Mouse (Mus musculus) spleen, postnatal 10 days (tissue): ENCODE results near the gene Lmo1.
"Not testable (repeated sequence)": the region's sequence is repeated elsewhere in the genome, so short reads cannot be mapped to it uniquely, and the experiment has no call there.

Source experiments
- DNase-seq, 2 experiments: peaks; one replicate each; pipeline ENCODE4 v3.0.0; 2021 to 2022; ENCODE audit warnings: low spot score in 2 of 2

The Lmo1 gene

DNA sequence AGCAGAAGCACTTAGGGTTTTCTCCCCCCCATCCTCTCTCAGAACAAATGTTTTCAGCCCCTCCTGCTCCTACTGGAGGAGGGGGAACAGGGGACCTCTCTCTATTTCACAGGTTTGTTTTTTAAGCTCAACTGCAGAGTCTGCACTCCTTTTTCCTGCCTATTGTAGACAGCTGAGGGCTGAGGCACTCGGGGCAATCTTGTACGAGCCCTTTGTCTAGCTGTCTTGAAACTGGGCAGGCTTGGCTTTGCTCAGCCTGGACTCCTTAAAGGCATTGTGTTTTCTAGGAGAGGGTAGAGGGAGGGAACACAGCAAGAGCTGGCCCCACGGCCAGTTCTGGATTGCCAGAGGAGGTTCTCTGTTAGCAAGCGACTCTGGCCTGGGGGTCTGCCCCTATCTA, 59.5 kb downstream of the Lmo1 start:
- not testable (repeated sequence) for DNase-seq

DNA sequence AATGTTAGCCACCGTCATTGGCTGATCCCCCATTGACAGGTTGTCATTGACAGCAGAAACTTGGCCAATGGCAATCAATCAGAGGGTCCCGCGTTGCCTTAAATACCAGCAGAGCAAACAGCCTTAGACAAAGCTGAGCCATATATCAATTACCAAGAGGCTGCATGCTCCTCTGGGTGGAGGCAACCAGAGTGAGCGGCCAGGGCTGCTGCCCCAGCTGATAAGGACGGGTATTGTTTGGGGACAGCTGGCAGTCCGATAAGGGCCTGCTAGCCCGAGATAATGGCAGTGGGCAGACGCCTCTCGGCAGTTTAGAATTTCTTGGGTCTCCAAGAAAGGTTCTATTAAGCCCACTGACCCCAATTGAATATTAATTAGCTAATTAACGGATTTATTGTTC, 60.1 kb downstream of the Lmo1 start:
- peak; percentile 68 to 81 for DNase-seq

DNA sequence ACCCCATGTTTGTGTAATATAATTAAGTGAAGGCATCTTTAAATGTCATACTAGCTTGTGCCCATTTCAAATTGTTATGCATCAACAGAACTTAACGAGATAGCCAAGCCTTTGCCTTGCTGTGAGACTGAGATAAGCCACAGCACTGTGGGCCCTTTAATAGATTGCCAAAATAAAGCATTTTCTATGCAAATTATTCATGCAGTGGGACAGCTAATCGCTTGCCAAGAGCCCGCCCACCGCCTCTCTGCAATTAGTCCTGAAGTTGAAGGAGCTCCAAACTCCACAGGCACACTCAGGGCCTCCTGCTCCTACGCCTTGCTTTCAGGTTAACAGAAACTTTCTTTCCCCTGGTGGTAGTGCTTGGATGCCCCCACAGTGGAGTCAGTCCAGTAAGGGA, 64.0 kb downstream of the Lmo1 start:
- peak; percentile 52 to 70 for DNase-seq

DNA sequence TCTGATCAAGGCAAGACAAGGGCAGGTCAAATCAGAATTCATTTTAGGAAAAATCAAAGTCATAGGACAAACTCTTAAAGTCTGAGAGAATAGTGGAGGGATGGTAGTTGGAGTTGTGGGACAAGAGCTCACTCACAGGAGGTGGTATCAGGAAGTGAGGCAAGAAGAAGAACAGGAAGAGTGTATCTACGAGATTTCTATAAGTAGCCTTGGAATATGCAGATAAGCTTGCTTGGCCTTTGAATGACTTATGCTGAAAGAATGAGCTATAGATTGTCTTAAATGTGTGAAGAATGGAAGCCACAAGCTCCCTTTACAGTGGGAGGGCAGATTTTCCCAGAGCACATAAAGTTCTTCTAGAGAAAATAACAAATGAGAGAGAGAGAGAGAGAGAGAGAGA, 70.1 kb downstream of the Lmo1 start:
- DNase-seq: no peak

- no peak for DNase-seq
Measured at GRCm38 (mm10) chr7:109101167-109101566, 73.8 kb downstream of the Lmo1 start.

DNA sequence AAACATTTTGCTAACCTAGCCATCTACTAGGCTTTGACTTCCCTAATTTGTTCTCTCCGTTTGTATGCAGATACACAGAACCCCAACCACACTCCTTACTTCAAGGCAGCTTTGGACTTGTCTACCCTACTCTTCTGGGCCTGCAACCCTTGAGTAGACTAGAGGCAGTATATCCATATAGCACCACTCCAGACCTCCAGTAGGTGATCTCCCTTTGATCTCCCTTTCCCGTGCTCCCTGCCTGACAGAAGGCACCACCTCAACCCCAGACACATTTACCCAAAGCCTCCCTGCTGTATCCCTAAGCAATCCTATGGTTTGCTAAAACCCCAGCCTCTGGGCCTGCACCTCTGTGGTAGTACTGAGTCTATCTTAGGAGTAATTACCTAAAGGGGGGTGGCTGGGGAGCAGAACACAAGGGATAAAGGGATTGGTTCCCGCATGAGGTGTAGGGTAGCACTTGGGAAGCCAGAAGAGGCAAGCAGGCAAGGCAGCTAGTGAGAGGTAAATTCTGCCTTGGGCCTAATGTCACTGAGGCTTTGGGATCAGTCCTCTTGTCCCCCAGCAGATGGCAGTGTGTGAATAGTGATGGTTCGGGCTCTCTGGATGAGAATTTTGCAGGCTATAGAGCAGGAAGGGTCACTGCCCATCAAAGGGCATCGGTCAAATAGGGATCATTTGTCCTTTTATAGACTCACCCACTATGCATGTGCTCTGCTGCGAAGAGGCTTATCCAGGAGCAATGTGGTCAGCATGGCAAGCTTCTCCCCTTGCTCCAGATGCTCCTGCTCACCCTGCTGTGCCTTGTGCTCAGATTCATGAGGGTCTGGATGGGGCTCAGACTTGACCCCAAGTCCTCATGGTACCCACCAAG, 76.6 kb downstream of the Lmo1 start:
- peak; percentile 19 to 51 for DNase-seq

GRCm38 (mm10) chr7:109097203-109097602, 77.8 kb downstream of the Lmo1 start:
- no peak for DNase-seq

DNA sequence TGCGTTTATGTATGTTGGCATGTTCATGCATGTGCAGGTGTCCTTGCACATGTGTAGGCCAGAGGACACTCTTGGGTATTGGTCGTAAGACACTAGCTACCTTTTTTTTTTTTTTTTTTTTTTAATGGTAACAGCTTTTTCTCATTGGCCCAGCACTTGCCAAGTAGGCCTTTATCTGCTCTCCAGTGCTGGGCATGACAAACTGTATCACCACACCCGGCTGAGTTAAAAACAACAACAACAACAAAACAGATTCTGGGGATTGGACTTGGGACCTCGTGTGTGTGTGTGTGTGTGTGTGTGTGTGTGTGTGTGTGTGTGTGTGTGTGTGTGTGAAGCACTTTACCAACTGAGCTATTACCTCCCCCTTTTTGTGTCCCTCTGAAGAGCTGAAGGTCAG, 78.4 kb downstream of the Lmo1 start:
- DNase-seq: no peak

DNA sequence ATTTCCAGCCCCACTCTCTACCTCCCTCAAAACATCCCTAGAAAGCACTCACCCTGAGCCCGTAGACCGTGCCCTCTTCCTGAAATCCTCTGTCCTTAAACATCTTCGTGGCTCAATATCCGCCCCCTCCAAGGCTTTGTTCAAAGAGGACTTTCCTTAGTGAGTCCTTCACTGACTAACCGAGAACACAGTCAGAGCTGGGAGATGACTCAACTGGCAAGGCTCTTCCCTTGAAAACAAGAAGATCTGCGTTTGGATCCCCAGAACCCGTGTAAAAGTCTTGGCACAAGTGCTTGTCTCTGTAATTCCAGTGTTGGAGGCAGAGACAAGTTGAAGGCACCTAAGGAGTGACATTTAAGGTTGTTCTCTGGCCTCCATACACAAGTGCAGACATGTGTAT, 80.7 kb downstream of the Lmo1 start:
- no peak for DNase-seq

DNA sequence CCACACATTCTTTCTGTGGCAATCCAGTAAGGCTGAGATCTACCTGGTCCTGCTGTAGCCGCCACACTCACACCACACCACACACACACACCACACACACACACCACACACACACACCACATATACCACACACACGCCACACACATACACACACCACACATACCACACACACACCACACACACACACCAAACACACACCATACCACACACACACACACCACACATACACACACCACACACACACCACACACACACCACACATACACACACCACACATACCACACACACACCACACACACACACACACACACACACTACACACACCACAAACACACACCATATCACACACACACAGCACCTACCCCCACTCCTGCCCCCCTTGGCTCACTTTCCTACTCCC, 83.7 kb downstream of the Lmo1 start:
- DNase-seq: not testable (repeated sequence)
